Mouse (Mus musculus): ENCODE measurements around the gene Ttc21a. TPM values are rescaled to one million over a fixed set of nuclear protein-coding genes. Genes with fewer than 3 reads are reported as not detected.

Gene Ttc21a
- total RNA-seq, 1 experiment = 0.40 TPM

DNA sequence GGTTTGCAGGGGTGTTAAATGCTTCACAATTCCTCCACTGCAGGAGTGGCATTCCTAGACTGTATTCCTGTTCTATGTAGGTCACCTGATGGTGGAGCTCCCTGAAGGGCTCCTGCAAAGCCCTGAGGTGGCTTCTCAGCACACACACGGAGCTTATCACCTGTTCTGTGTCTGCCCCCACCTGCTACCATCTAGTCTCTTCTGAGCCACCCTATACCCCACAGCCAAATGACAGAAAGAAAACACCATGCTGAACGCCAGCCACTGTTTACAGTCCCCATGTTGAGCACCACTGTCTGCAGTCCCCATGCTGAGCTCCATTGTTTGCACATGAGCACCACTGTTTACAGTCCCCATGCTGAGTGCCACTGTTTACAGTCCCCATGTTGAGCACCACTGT is 42.3 kb downstream of the Ttc21a start:
- no peak for DNase-seq (ENCODE audit: low read depth, low spot score)
- H3K9ac ChIP-seq (ENCODE audit: insufficient read depth, low read depth, low read length, poor library complexity, severe bottlenecking) = no peak overlapping the region
- no peak overlapping the region for H3K4me3 ChIP-seq (ENCODE audit: insufficient read depth in 1 of 2, low read depth in 1 of 2, low read length in 2 of 2, poor library complexity in 1 of 2, severe bottlenecking in 1 of 2)
- no peak for TF ChIP-seq CHD2 (IDR thresholded peaks at IDR 0.05; ENCODE audit: low read depth, low read length)
- no peak for TF ChIP-seq ZC3H11A (IDR thresholded peaks at IDR 0.05; ENCODE audit: borderline replicate concordance, low read depth, low read length)
- TF ChIP-seq MAFK (IDR thresholded peaks at IDR 0.05; ENCODE audit: insufficient read depth, low read depth, low read length) = no peak
- TF ChIP-seq HCFC1 (IDR thresholded peaks at IDR 0.05; ENCODE audit: borderline replicate concordance, insufficient read depth, low read length) = no peak
- TF ChIP-seq ZNF384 (IDR thresholded peaks at IDR 0.05; ENCODE audit: low read depth, low read length) = no peak
- H3K36me3 ChIP-seq (ENCODE audit: control insufficient read depth, insufficient read depth, low read length, poor library complexity, severe bottlenecking) = peaks cover 13% of the 10 kb centered on the region
- H3K4me1 ChIP-seq (ENCODE audit: control insufficient read depth in 2 of 2, insufficient read depth in 2 of 2, low read length in 2 of 2, poor library complexity in 1 of 2) = peaks cover 8 to 50% of the 10 kb centered on the region in 2 experiments
- no peaks in the 10 kb centered on the region for H3K9me3 ChIP-seq (ENCODE audit: control insufficient read depth, insufficient read depth, low read depth, low read length)
- H3K27ac ChIP-seq (ENCODE audit: insufficient read depth, low read depth, low read length, poor library complexity, severe bottlenecking) = no peak overlapping the region
- in situ Hi-C loops (cut with MboI; ENCODE audit: low sequenced_read_pairs in 2 of 2, unreplicated experiment in 2 of 2) = no loop called here

DNA sequence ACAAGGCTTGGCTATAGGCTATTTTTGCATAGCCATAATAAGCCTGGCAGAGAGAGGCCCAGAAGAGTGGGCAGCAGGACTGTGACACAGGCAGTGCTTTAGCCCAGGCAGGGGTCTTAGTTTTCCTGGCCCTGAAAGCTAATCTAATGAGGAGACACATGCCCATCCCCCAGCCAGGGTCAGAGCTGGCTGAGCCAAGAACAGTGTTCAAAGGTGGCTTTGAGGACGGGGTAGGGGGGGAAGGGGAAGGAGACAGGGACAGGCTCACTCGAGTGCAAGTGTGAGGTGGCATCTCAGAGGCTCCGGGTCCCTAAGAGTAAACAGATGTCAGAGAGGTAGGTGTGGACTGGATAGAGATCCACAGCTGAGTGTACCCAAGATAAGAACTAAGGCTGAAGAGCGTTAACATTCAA is 43.4 kb downstream of the Ttc21a start:
- Histone ChIP-seq H3K36me3 (ENCODE audit: control insufficient read depth, insufficient read depth, low read length, poor library complexity, severe bottlenecking) (peaks cover 7% of the 10 kb centered on the region), H3K4me3 (ENCODE audit: insufficient read depth in 1 of 2, low read depth in 1 of 2, low read length in 2 of 2, poor library complexity in 1 of 2, severe bottlenecking in 1 of 2) (peak overlapping the region; percentile 83 to 87; a peak in 1 of 4 replicates), H3K9me3 (ENCODE audit: control insufficient read depth, insufficient read depth, low read depth, low read length) (no peaks in the 10 kb centered on the region), H3K4me1 (ENCODE audit: control insufficient read depth in 2 of 2, insufficient read depth in 2 of 2, low read length in 2 of 2, poor library complexity in 1 of 2) (peaks cover 8 to 54% of the 10 kb centered on the region in 2 experiments), H3K27ac (ENCODE audit: insufficient read depth, low read depth, low read length, poor library complexity, severe bottlenecking) (peak overlapping the region; percentile 42; the same call in 1 of the 2 replicates), H3K9ac (ENCODE audit: insufficient read depth, low read depth, low read length, poor library complexity, severe bottlenecking) (peak overlapping the region; percentile 4; the same call in 1 of the 2 replicates)
- TF ChIP-seq HCFC1 (IDR thresholded peaks at IDR 0.05; ENCODE audit: borderline replicate concordance, insufficient read depth, low read length) (no peak), ZNF384 (IDR thresholded peaks at IDR 0.05; ENCODE audit: low read depth, low read length) (no peak), MAFK (IDR thresholded peaks at IDR 0.05; ENCODE audit: insufficient read depth, low read depth, low read length) (no peak), ZC3H11A (IDR thresholded peaks at IDR 0.05; ENCODE audit: borderline replicate concordance, low read depth, low read length) (no peak), CHD2 (IDR thresholded peaks at IDR 0.05; ENCODE audit: low read depth, low read length) (no peak)
- in situ Hi-C loops (cut with MboI; ENCODE audit: low sequenced_read_pairs in 2 of 2, unreplicated experiment in 2 of 2) = no loop called here
- no peak for DNase-seq (ENCODE audit: low read depth, low spot score)

- no peak for DNase-seq (ENCODE audit: low read depth, low spot score)
- Histone ChIP-seq H3K4me1 (ENCODE audit: control insufficient read depth in 2 of 2, insufficient read depth in 2 of 2, low read length in 2 of 2, poor library complexity in 1 of 2) (peaks cover 8 to 60% of the 10 kb centered on the region in 2 experiments), H3K4me3 (ENCODE audit: insufficient read depth in 1 of 2, low read depth in 1 of 2, low read length in 2 of 2, poor library complexity in 1 of 2, severe bottlenecking in 1 of 2) (peak overlapping the region; percentile 83 to 87), H3K36me3 (ENCODE audit: control insufficient read depth, insufficient read depth, low read length, poor library complexity, severe bottlenecking) (peaks cover 7% of the 10 kb centered on the region), H3K9ac (ENCODE audit: insufficient read depth, low read depth, low read length, poor library complexity, severe bottlenecking) (peak overlapping the region; percentile 20; the same call in 1 of the 2 replicates), H3K27ac (ENCODE audit: insufficient read depth, low read depth, low read length, poor library complexity, severe bottlenecking) (peak overlapping the region; percentile 42; the same call in 1 of the 2 replicates), H3K9me3 (ENCODE audit: control insufficient read depth, insufficient read depth, low read depth, low read length) (no peaks in the 10 kb centered on the region)
- in situ Hi-C loops (cut with MboI; ENCODE audit: low sequenced_read_pairs in 2 of 2, unreplicated experiment in 2 of 2) = no loop called here
- TF ChIP-seq ZC3H11A (IDR thresholded peaks at IDR 0.05; ENCODE audit: borderline replicate concordance, low read depth, low read length) = no peak
- TF ChIP-seq MAFK (IDR thresholded peaks at IDR 0.05; ENCODE audit: insufficient read depth, low read depth, low read length) = no peak
- peak; percentile 68 for TF ChIP-seq CHD2 (IDR thresholded peaks at IDR 0.05; ENCODE audit: low read depth, low read length)
- TF ChIP-seq ZNF384 (IDR thresholded peaks at IDR 0.05; ENCODE audit: low read depth, low read length) = no peak
- no peak for TF ChIP-seq HCFC1 (IDR thresholded peaks at IDR 0.05; ENCODE audit: borderline replicate concordance, insufficient read depth, low read length)
Measured at GRCm38 (mm10) chr9:119981183-119982179, 44.1 kb downstream of the Ttc21a start.

GRCm38 (mm10) chr9:119982241-119982811 is 44.9 kb downstream of the Ttc21a start:
- DNase-seq (ENCODE audit: low read depth, low spot score) = no peak
- Histone ChIP-seq H3K9me3 (ENCODE audit: control insufficient read depth, insufficient read depth, low read depth, low read length) (no peaks in the 10 kb centered on the region), H3K4me3 (ENCODE audit: insufficient read depth in 1 of 2, low read depth in 1 of 2, low read length in 2 of 2, poor library complexity in 1 of 2, severe bottlenecking in 1 of 2) (peak overlapping the region; percentile 83 to 87), H3K27ac (ENCODE audit: insufficient read depth, low read depth, low read length, poor library complexity, severe bottlenecking) (peak overlapping the region; percentile 90; the same call in 1 of the 2 replicates), H3K9ac (ENCODE audit: insufficient read depth, low read depth, low read length, poor library complexity, severe bottlenecking) (peak overlapping the region; percentile 79), H3K4me1 (ENCODE audit: control insufficient read depth in 2 of 2, insufficient read depth in 2 of 2, low read length in 2 of 2, poor library complexity in 1 of 2) (peaks cover 8 to 55% of the 10 kb centered on the region in 2 experiments), H3K36me3 (ENCODE audit: control insufficient read depth, insufficient read depth, low read length, poor library complexity, severe bottlenecking) (peaks cover 2% of the 10 kb centered on the region)
- TF ChIP-seq ZC3H11A (IDR thresholded peaks at IDR 0.05; ENCODE audit: borderline replicate concordance, low read depth, low read length) (no peak), MAFK (IDR thresholded peaks at IDR 0.05; ENCODE audit: insufficient read depth, low read depth, low read length) (no peak), CHD2 (IDR thresholded peaks at IDR 0.05; ENCODE audit: low read depth, low read length) (no peak), HCFC1 (IDR thresholded peaks at IDR 0.05; ENCODE audit: borderline replicate concordance, insufficient read depth, low read length) (no peak), ZNF384 (IDR thresholded peaks at IDR 0.05; ENCODE audit: low read depth, low read length) (no peak)
- in situ Hi-C loops (cut with MboI; ENCODE audit: low sequenced_read_pairs in 2 of 2, unreplicated experiment in 2 of 2) = no loop called here
